Mouse (Mus musculus): Measurements from ENCODE around the gene Gm11563.
"Not testable (repeated sequence)": the region's sequence is repeated elsewhere in the genome, so short reads cannot be mapped to it uniquely, and the experiment has no call there.

Gene Gm11563

DNA sequence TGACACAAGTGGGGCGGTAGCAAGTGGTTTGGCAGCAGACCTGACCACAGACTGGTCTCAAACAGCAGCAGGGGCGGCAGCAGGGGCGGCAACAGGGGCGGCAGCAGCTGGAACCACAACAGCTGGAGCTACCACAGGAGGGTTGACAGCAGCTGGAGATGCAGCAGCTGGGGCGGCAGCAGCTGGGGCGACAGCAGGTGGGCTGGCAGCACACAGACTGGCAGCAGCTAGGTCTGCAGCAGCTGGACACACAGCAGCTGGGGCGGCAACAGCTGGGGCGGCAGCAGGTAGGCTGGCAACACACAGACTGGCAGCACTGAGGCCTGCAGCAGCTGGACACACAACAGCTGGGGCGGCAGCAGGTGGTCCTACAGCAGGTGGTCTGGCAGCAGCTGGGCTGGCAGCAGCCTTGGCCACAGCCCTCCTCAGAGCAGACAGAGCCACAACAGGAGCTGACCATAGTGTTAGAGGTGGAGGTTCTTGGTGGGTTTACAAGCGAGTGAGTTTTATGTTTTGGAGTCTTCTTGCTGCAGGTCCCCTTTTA, at the start of gene Gm11563:
TSS of gene Gm11563 (minus strand) at position 494 of the 544 bp plus-strand sequence.
- not testable (repeated sequence) for DNase-seq (ENCODE audit: low spot score)

DNA sequence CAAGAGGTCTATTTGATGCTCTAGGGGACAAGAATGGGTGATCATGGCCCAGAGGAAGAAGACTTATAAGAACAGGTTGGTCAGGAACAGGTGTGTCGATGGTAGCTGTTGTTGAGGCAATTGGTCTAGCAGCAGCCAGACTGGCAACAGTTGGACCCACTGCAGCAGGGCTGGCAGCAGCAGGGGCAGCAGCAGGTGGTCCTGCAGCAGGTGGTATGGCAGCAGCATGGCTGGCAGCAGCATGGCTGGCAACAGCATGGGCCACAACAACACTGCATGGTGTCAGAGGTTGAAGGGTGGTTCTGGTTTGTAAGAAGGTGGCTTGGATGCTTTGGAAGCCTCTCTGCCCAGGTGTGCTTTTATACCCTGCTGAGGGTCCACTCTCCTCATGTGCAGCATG, 31.7 kb upstream of the Gm11563 start, which contains the start of gene Gm14190:
TSS of gene Gm14190 (minus strand) at position 278 of the 400 bp plus-strand sequence.
- no peak for DNase-seq (ENCODE audit: low spot score)

DNA sequence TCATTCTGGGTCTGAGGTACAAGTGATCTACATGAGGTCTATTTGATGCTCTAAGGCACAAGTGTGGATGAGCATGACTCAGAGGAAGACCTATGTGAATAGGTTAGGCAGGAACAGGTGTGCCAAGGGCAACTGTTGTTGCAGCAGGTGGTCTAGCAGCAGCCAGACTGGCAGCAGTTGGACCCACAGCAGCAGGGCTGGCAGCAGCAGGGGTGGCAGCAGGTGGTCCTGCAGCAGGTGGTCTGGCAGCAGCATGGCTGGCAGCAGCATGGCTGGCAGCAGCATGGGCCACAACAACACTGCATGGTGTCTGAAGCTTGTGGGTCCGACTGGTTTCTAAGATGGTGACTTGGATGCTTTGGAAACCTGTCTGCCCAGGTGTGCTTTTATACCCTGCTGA, 26.5 kb upstream of the Gm11563 start:
- DNase-seq (ENCODE audit: low spot score): not testable (repeated sequence)

DNA sequence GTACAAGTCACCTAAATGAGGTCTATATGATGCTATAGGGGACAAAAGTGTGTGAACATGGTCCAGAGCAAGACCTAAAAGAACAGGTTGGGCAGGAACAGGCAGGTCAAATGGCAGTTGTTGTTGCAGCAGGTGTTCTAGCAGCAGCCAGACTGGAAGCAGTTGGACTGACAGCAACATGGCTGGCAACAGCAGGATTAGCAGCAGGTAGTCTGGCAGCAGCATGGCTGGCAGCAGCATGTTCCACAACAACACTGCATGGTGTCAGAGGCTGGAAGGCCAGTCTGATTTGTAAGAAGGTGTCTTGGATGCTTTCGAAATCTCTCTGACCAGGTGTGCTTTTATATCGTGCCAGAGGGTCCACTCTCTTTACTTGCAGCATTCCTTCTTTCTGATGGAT, 24.7 kb upstream of the Gm11563 start:
- DNase-seq (ENCODE audit: low spot score): no peak

DNA sequence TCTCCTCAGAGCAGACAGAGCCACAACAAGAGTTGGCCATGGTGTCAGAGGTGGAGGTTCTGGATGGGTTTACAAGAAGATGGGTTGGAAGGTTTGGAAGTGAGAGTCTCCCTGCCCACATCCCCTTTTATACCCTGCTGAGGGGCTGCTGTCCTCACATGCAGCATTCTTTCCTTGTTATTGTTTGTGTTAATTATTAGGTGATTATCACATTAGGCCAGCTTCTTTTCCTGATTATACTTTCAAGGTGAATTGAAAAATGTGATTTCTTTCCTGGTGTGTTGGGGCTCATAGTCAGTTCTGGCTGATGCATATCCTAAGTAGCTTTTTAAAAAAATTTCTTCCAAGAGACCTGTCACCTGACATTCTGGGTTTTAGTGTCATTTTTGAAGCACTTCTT, 7.1 kb upstream of the Gm11563 start, which contains the start of gene Krtap4-6:
TSS of gene Krtap4-6 (minus strand) at position 101 of the 400 bp plus-strand sequence.
- DNase-seq (ENCODE audit: low spot score): no peak

DNA sequence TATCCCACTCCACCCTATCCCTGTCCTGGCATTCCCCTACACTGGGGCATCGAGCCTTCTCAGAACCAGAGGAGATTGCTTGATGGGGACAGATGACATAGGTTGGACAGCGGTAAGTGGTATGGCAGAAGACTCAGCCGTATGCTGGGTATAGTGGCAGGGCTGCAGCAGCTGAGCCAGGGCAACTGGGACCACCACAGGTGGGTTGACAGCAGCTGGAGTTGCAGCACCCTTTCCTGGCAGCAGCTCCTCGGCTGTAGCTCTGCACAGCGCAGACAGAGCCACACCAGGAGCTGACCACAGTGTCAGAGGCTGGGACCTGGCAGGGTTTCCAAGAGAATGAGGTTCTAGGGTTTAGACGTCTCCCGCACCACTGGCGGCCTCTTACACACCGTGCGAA, 4.0 kb upstream of the Gm11563 start:
- DNase-seq (ENCODE audit: low spot score): no peak

DNA sequence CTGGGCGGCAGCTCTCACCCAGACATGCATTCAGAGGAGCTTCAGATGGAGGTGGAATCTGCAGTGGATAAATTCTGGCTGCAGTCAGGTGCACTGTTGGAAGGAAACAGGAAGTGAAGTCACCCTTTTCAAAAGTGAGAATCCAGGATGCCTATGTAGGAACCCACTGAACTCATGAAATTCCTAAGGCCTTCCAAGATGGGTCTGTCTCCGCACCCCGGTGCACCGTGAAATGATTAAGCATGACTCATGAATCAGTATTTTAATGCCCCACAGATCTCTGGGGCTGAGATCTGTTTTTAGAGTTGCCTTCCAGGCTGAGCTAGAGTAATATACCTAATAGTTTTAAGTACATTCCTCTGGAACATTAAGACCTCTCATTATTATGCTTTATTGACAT, 496 bp upstream of the Gm11563 start:
- DNase-seq (ENCODE audit: low spot score): no peak

DNA sequence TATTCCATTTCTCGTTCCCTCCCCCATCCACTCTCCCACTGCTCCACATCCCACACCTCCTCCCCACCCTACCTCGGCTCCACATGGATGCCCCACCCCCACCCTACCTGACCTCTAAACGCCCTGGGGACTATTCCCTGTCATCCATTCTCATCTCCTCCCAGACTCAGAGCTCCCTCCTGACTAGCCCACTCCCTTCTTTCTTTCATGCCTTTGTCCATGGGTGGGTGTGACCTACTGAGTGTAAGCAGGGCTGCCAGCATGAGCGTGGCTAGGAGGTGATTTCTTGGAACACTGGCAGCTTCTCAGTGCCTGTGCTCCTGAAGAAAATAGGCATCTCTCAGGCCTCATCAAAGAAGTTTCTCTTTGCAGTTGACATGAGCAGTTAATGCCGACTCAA, 1.7 kb downstream of the Gm11563 start:
- no peak for DNase-seq (ENCODE audit: low spot score)

DNA sequence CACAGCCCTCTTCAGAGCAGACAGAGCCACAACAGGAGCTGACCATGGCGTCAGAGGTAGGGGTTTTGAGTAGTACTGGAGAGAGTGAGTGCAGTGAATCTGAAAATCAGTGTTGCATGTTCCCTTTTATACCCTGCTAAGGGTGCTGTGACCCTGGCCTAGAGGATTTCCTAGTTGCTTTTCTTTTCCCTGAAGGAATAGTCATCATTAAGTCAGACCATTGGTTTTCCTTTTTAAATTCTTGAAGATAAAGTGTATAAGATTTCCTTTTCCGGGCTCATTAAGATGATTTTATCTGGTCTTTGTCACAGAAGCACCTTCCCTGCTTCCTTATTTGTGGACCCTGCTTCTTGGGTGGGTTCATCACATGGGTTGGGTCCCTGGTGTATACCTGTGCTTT, 8.6 kb downstream of the Gm11563 start, which contains the start of gene Gm11555:
TSS of gene Gm11555 (minus strand) at position 101 of the 400 bp plus-strand sequence.
- no peak for DNase-seq (ENCODE audit: low spot score)

DNA sequence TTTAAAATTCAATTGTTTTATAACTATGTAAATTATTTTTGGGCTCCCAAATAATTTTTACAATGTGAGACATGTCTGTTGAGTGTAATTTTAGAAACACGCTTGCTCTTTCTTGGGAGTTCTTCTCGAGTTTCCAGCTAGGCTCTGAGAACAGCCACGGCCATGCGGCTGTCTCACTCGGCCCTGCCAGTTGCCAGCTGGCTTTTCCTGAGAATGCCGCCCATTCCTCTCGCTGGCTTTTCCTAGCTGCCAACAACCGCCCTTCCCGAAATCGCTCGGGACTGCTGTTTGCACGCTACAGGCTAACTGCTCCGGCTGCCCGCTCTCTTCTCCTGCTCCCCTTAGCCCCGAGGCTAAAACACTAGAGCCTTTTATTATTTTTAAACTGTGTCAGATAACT, 12.3 kb downstream of the Gm11563 start:
- DNase-seq (ENCODE audit: low spot score): no peak

DNA sequence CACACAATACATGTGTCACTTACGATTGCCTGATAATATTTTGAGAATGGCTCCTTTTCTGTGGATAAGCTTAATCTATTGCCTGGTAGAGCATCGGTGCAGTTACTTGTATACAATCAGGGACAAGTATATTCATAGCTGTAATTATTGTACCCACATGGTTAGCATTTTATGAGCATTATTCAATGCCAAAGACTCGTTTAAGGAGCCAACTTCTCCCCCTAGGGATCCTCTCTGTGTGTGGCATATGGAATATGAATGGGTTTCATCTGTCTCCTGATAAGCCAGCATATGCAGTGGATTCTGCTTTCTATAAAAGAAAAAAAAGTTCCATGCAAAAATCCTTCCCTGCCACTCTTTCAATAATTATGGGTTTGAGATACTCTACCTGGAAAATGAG, 14.4 kb downstream of the Gm11563 start:
- no peak for DNase-seq (ENCODE audit: low spot score)

DNA sequence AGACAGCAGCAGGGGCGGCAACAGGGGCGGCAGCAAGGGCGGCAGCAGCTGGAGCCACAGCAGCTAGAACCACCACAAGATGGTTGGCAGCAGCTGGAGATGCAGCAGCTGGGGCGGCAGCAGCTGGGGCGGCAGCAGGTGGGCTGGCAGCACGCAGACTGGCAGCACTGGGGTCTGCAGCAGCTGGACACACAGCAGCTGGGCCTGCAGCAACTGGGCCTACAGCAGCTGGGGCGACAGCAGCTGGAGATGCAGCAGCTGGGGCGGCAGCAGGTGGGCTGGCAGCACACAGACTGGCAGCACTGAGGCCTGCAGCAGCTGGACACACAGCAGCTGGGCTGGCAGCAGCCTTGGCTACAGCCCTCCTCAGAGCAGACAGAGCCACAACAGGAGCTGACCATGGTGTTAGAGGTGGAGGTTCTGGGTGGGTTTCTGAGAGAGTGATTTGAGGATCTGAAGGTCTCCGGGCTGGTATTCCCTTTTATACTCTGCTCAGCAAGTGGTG, 15.1 kb downstream of the Gm11563 start, which contains the start of gene Krtap4-7:
TSS of gene Krtap4-7 (minus strand) at position 455 of the 505 bp plus-strand sequence.
- DNase-seq (ENCODE audit: low spot score): not testable (repeated sequence)

DNA sequence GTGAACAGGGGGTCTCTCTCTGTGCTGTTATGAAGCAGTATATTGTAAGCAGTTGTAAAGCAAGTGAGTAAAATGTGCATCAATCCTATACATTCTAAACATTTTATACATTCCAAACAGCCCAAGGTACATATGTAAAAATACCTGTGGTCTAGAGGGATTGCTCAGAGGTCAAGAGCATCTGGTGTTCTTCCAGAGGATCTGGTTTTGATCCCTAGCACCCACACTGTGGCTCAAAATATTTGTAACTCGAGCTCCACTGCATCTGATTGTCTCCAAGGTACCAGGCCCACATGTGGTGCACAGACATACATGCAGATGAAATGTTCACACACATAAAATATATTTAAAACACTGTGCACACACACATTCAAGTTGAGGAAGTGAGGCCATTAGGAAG, 17.8 kb downstream of the Gm11563 start:
- no peak for DNase-seq (ENCODE audit: low spot score)

DNA sequence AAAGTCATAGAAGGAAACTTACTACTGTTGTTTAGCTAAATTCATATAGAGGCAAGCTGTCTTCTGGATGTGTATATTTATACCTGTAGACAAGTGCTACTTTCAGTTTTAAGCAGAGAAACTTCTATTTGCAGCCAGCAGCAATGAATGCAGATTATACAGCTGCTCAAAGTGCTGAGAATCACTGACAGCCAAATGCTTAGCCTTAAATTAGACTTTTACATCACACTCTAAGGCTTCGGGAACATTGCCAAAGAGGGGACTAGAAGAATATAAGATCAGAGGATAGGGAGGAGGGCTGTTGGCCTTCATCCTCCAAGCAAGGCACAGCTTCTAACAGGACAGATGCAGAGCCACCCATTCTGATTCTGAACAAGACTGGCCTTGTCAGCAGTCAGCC, 21.7 kb downstream of the Gm11563 start:
- DNase-seq (ENCODE audit: low spot score): no peak

DNA sequence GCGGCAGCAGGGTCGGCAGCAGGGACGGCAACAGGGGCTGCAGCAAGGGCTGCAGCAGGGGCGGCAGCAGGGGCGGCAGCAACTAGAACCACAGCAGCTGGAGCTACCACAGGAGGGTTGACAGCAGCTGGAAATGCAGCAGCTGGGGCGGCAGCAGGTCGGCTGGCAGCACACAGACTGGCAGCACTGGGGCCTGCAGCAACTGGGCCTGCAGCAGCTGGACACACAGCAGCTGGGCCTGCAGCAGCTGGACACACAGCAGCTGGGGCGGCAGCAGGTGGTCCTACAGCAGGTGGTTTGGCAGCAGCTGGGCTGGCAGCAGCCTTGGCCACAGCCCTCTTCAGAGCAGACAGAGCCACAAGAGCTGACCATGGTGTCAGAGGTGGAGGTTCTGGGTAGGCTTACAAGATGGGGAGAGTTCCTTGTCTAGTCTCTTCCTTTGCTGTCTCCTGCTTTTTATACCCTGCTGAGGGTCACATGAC, 24.1 kb downstream of the Gm11563 start, which contains the start of gene Krtap4-2:
TSS of gene Krtap4-2 (minus strand) at position 432 of the 482 bp plus-strand sequence.
- no peak for DNase-seq (ENCODE audit: low spot score)

DNA sequence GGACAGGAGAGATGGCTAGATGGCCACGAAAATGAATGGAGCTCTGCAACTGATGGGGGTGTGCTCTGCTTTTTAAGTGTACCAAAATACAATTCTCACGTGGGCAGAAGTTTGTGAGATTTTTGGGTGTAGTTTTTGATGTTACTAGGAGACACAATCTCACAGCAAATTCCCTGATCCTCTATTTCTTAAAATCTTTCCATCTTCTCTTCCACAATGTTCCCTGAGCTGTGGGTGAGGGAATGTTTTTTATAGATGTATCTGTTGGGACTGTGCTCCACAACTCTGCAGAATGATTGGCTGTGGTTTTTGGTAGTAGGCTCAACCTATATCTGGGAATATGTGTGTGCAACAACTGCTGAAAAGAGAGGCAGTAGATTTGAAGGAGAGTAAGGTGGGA, 25.5 kb downstream of the Gm11563 start:
- no peak for DNase-seq (ENCODE audit: low spot score)

DNA sequence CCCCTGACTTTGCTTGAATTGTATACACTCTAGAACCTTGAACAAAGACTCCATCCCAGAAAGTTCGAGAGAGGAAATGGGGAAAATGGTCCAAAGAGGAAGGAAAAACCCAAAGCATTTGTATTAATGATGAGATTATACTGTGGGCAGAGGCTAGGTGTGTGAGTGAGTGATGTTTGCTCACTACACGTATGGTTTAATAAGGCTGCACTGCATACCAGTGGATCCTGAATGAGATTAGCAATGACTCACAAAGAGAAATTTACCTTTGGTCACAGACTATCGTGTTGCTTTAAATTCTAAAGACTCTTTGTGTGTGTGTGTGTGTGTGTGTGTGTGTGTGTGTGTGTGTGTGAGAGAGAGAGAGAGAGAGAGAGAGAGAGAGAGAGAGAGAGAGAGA, 27.9 kb downstream of the Gm11563 start:
- DNase-seq (ENCODE audit: low spot score): no peak

DNA sequence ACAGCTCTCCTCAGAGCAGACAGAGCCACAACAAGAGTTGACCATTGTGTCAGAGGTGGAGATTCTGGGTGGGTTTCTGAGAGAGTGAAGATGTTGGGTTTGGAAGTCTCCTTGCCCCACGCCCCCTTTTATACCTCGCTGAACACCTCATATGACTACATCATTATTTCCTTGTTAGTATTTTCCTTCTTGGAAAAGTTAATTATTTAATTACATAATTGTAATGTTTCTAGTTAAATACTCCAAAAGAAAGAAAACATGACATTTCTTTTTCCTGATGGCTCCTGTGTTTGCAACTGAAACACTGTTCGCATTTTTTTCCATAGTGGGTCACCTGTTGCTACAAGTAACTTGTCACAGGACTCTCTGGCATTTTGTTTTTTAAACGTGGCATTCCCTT, 30.6 kb downstream of the Gm11563 start, which contains the start of gene Krtap4-1:
TSS of gene Krtap4-1 (minus strand) at position 101 of the 400 bp plus-strand sequence.
- no peak for DNase-seq (ENCODE audit: low spot score)

DNA sequence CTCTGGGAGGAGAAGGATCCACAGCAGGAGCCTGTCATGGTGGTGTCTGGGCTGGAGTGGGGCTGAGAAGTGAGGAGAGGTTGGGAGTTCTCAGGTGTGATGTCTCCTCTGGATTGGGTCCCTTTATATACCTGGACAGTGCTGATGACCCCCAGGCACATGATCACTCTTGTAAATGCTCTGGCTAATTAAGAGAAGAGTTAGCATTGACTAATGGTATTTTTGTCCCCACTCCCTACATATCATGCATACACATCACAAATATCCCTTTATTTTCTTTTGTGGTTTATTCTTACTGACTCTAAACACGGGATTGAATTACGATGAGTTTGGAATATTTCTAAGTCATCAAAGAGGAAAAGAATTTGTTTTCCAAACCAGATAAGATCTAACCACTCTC, 38.4 kb downstream of the Gm11563 start, which contains the start of gene Gm11562:
TSS of gene Gm11562 (minus strand) at position 101 of the 400 bp plus-strand sequence.
- no peak for DNase-seq (ENCODE audit: low spot score)

DNA sequence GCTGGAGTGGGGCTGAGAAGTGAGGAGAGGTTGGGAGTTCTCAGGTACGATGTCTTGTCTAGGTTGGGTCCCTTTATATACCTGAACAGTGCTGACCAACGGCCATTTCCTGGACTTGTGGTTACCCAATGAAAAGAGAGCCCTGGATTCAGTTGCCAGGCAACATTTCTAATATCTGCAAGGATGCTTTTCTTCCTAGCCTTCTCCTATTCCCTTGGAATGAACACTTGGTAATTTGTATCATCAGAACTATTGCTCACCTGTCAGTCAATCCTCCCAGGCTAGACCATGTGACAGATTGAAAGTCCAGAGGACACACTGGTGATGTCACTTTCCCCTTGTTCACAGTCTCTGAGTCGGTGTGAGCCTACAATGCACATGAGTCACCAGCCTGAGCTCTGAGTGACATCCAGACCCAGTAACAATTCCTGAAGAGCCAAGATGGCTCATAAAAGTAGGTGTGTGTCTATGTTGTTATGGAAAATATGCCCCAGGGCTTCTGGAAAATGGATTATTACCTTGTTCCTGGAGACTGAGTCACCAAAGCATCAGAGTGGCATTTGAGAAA, 43.9 kb downstream of the Gm11563 start, which contains the start of gene Krtap2-4:
TSS of gene Krtap2-4 (minus strand) at position 51 of the 568 bp plus-strand sequence.
- DNase-seq (ENCODE audit: low spot score): no peak

DNA sequence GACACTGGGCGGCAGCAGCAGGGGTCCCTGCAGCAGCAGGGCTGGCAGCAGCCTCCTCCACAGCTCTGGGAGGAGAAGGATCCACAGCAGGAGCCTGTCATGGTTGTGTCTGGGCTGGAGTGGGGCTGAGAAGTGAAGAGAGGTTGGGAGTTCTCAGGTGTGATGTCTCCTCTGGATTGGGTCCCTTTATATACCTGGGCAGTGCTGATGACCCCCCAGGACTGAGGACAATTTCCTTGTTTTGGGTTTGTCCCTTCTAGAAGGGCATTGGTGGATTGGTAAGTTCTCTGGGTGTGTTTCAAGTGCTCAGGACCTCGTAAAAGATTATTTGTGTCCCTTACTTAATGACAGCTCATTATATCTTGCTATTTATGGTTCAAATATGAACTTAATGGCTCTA, 48.7 kb downstream of the Gm11563 start, which contains the start of gene Gm11937:
TSS of gene Gm11937 (minus strand) at position 101 of the 400 bp plus-strand sequence.
- DNase-seq (ENCODE audit: low spot score): not testable (repeated sequence)

DNA sequence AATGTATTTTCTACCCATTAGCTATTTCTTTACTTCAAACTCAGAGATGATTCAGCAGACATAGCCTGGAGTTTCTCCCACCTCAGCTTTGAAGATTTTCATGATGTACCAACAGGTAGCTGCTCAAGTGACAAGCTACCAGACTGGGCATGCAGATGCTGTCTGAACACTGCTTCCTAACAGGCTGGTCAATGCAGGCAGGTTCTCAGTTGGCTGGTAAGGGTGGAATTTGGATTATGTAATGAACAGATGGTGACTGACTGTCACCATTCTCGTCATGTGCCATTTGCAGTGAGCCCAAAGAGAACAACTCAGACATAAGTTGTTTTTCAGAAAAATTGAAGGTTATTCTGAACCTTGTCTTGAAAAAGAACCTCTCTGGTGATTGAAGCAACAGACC, 49.6 kb downstream of the Gm11563 start:
- DNase-seq (ENCODE audit: low spot score): no peak
